Mouse (Mus musculus) right cerebral cortex, postnatal 4 days (tissue): ENCODE measurements around the gene Trnt1.
A peak's percentile ranks its signal among the peaks of the same experiment; 100 is the strongest.

Experiments used
- DNase-seq: peaks from one replicate; pipeline ENCODE4 v3.0.0-alpha.2; 2022

Gene Trnt1

DNA sequence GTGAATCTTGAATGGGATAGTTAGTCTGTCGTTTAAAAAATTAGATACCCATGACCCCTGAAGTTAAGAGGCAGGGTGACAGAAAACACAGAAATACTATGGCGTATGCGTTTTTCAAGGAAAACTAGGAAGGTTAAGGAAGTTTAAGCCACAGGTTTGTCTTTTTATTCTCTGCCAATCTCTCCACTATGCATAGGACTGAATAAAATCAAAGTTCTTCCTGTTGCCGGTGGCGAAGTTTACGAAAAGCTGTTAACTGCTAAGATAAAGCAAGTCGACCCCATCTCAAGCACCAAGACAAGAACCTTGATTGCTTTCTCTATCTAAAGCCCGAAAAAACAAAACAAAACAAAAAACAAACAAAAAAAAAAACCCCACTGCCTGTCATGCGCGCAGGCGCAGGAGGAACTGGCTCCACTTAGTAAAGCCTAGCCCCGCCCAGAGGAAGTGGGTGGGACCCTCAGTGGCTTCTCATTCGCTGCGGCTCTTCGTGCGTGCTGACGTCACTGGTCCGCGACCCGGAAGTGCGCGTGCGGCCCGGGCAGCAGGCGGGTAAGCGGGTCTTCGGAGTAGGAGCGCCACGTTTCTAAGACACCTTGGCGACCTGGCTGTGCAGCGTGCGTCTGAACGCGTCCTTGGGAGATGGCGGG is at the start of gene Trnt1:
TSS of gene Trnt1 (plus strand) at position 481 of the 650 bp plus-strand sequence.
- DNase-seq: peak; percentile 96

GRCm38 (mm10) chr6:106725642-106726041 is 43.3 kb upstream of the Trnt1 start:
- no peak for DNase-seq

- no peak for DNase-seq
These were observed 42.8 kb upstream of the Trnt1 start for GRCm38 (mm10) chr6:106726078-106726477.

DNA sequence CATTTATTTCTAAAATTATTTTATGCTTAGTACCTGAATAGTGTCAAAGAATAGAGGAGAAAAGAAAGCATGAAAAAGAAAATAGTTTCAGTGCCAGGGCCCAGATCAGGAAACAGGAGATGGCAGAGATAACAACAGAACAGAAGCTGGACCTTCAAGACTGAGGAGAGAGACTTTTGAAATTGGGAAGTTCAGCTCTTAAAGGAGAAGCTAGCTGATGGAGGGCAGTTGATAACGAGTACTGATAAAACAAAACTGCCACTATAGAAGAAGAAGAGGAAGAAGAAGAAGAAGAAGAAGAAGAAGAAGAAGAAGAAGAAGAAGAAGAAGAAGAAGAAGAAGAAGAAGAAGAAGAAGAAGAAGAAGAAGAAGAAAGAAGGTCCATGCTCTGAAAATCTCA is 41.2 kb upstream of the Trnt1 start:
- no peak for DNase-seq

- DNase-seq: no peak
These were observed 39.1 kb upstream of the Trnt1 start for GRCm38 (mm10) chr6:106729682-106730314.

- DNase-seq: no peak
These were observed 36.4 kb upstream of the Trnt1 start for GRCm38 (mm10) chr6:106732563-106732962.

GRCm38 (mm10) chr6:106738229-106738628 is 30.7 kb upstream of the Trnt1 start:
- no peak for DNase-seq

- no peak for DNase-seq
These were observed 28.6 kb upstream of the Trnt1 start for GRCm38 (mm10) chr6:106740244-106740825.

DNA sequence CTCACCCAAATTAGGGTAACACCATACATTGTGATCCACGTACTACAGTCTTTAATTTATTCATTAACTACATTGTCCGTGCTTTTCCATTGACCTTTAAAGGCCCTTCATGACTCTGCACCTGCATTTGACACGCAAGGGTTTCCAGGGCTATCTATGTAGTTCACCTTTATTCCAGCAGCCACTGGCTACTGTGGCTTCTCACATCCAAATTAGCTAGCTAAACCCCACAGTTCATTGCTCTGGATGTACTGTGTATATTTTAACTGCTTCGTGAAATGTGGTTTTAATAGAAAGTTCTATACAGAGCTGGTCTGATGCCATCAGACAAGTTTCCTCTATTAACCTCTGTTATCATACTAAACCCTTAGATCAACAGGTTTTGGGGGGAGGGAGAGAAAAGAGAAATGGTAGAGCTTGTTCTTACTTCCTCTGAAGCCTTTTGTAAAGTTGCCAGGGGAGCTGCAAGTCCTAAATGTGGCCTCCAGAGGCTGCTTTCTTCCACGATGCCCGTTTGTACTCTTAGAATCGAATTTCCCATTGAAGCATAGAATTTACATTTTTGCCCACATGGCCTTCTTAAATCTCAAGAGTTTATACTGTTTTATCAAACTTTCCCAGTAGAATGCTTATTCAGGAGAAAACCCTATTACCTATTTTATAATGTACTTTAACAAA is 25.2 kb upstream of the Trnt1 start:
- DNase-seq: no peak

GRCm38 (mm10) chr6:106745673-106746394 is 23.1 kb upstream of the Trnt1 start:
- no peak for DNase-seq

DNA sequence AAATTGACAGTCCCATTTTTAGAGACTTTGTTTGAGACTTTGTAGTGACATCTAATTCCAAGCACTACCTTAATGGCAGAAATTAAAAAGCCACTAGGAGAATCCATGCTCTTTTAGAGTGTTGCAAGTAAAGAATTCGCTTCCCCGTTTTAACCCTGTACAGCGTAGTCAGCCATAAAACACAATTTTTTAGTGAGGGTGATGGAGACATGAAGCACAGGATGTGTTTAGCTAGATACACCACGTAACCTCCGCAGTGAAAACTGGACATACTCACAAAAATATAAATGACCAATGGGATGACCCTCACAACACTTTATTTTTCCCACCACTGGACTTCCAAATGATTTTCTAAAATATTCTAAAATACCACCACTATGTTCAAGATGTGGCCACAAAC is 21.7 kb upstream of the Trnt1 start:
- no peak for DNase-seq

DNA sequence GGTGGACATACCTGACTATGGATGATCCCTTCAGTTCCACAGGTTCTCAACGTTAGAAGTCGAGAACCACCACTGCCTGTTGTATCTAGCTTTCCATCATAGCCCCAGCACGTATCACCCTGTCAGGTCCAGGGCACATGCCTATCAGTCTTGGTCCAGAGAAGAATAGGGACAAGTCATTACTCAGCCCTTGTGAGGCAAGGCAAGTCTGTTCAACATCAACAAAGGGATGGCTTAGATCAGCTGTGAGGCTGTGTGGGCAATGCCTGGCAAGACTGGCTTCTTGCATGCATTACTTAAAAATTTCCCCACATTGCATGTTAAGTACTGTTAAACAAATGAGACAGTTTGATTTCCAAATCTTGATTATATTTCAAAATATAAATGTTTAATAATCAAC is 21.1 kb upstream of the Trnt1 start:
- no peak for DNase-seq

DNA sequence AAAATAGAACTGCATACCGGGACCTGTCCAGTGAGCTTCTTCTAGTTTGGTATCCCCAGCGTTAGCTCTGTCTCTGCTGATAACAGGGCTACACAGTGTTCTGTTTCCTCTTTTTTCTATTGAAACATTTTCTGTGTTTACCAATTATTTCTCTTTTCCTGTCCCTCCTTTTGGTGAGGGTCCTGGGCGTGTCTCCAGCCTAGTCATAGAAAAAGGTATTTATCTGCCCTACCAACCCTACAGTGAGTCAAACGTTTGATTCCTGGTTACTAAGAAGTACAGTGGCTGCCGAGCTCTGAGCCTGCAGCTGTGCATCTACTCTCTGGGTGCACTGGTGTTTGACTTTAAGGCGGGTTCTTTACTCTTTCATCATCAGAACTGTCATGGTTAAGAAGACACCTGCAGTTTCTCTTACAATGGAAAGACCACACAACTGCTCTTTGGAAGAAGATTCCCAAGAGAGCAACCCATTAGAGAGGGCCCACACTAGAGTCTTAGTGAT is 20.0 kb upstream of the Trnt1 start, which contains the start of gene Il5ra:
TSS of gene Il5ra (minus strand) at position 151 of the 502 bp plus-strand sequence.
- DNase-seq: no peak

GRCm38 (mm10) chr6:106750291-106750690 is 18.6 kb upstream of the Trnt1 start:
- DNase-seq: no peak

GRCm38 (mm10) chr6:106758299-106758698 is 10.6 kb upstream of the Trnt1 start:
- DNase-seq: no peak

DNA sequence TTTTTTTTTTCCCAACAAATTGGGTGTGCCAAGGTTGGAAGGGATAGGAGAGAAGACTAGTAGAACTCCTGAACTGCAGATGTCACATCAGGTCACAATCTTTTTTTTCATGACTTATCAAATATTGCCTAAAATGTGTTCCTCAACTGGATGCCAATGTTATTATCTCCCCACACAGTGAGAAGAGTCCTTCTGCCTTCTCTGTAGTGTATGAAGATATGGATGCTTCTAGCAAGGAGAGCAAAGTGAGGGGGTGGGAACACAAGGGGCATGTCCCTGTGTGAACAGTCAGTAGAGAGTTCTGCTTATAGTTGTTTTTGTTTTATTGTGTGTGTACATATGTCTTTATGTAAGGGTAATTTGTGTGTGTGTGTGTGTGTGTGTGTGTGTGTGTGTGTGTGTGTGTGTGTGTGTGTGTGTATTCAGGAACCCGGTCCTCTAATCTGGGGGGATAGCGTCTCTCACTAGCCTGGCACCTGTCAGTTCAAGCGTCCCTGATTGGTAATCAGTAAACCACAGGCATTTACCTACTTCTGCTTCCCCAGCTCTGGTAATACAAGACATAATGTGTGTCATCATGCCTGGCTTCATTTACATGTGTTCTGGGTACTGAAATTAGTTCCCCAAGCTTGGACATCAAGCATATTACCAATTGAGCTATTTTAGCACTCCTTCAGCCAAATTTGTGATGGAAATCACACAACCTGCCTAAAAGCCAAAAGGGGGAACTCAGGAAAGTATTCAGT is 8.3 kb upstream of the Trnt1 start:
- DNase-seq: no peak

- DNase-seq: no peak
These were observed 7.4 kb upstream of the Trnt1 start for GRCm38 (mm10) chr6:106761486-106761885.

DNA sequence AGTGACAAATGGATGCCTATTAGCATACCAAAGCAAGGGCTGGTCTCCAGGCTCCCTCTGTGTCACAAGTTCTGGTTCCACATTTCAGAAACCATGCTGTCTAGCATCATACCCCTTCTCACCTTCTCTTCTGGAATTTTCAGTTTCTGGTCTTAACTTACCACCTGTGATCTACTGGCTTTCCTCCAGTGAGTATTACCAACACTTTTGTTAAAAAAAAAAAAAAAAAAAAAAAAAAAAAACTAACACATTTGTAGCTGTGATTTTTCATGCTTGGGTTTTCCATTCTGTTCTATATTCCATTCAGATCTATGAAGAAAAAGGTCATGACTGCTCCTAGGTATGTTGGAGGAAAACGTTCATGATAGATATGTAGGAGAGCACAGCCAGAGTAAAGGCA is 3.0 kb upstream of the Trnt1 start:
- no peak for DNase-seq

GRCm38 (mm10) chr6:106766774-106767173 is 2.1 kb upstream of the Trnt1 start:
- DNase-seq: no peak

DNA sequence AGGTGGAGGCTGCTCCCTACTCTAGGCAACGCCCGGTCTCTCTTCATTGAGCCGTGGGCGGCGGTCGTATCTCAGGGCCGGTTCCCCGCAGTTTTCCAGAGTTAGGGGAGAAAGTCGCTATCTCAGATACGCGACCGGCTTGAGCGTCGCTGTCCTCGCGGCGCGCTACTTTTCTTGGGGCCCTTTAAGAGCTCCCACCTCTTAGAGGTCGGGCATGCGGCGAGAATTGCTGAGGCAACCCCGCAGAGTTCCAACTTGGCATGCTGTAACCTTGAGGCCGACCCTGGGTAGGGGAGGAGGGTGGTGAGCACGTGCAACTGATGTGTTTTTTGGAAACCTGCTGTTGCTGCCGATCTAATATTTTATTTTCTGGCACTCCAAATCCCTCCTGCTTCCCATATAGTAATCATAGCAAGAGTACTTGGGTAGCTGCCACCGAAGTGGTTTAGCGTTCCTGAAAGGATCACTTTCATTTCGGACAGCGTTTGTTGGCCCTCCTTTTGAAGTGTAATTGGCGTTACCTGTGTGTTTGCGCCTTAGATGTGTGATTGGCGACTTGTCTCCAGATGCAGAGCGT is 458 bp downstream of the Trnt1 start:
- no peak for DNase-seq

DNA sequence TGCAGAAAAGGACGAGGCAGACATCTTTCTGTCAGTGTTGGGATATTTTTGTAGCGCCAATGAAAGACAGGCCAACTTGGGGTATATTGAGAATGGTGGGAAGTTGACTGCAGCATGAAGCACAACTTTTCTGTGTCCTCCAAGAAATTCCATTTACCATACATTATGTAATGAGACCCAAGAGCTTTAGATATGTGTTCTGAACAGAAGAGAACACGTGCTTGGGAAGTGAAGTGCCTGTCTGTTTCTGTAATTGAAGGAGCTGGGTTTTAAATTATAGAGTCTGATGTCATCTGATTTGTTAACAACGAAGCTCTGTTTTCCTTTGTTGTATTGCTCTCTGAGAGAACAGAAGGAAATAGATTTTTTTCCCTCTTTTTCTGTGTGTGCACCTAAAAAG is 1.1 kb downstream of the Trnt1 start:
- no peak for DNase-seq

DNA sequence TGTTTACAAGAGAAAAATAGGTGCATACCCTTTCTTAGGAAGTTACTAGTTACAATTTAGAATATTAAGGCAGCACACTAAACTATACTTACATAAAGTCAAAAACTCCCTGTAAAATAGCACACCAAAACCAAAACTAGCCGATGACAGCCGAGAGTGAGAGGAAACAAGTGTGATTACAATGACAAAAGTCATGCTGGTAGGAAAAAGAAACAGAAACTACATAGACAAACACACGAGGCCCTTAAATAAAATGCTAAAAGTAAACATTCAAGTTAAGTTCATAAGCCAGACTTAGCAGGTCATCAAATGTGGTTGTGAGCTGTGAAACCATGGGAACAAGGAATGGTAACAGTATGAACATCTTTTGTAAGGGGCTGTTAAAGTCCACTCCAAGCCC is 18.2 kb downstream of the Trnt1 start:
- no peak for DNase-seq
